Mouse (Mus musculus) layer of hippocampus, postnatal 36 days (tissue): ENCODE data around the gene Zfyve1. TPM values are rescaled to one million over a fixed set of nuclear protein-coding genes. Genes with fewer than 3 reads are reported as not detected.

ENCODE experiments used
- DNase-seq, 2 experiments: peaks; one replicate each; pipeline ENCODE4 v3.0.0; 2022
- total RNA-seq, 2 experiments: library from RNA; stranded (reverse); gene quantifications; 2 replicates each; pipeline ENCODE4 v1.2.3; 2021

Gene Zfyve1
- total RNA-seq, 2 experiments from 2014 or later: 46.5 to 48.0 TPM

DNA sequence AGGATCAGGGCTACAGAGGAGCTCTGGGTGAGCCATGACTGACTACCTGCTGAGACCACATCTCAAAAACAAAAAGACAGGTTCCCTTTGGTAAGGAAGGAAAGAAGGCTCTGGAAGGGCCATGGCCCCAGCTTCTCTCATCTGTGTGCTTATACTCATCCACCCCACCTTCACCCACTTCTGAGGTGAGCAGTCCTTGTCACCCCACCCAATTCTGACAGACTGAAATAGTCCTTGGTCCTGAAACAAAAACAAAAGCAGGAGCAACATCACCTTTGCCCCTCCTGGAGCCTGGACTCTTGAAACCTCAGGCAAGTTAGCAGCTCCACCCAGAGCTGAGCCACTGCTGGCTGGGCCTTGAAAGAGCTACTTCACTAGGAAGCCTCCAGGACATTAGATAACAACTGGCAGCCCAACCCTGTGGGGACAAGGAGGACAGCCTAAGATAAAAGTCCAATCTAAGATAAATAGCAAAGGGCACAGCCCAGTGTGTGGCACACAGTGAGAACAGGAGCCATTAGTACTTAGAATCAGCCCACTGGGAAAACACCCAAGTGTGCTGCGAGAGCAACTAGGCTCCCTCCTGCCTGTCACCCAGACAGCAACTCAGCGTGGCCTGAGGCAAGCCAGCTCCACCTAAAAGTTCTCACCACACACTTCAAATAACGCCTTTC, 18.0 kb downstream of the Zfyve1 start:
- DNase-seq: no peak

DNA sequence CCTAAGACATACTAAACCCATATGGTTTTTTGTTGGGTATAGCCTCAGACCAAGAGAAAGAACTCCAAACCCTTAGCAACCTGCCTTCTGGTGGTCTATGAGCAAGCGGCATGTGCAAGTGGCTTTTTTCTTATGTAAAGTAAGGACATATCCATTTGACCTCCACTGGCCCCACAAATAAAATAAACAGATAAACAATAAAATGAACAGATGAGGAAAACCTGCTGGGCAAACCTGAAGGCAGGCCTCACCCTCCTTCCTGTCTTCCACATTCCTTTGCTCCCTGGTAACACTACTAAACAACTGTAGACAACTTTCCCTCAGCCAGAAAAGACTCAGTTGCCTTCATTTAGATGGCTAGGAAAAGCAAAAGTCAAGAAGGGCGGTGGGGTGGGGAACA, 18.7 kb downstream of the Zfyve1 start:
- DNase-seq: no peak

DNA sequence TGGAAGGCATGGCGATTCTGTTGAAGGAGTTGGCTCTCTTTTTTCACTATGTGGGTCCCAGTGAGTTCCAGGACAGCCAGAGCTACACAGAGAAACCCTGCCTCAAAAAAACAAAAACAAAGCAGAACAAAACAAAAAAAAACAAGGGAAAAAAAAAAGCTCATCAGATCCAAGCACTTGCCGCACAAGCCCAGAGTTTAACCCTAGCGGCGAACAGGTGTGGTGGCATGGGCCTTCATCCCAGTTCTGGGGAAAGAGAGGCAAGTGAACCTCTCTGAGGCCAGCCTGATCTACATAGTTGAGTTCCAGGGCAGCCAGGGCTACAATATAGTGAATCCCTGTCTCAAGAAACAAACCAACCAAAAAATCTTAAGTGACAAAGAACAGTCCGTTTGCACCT, 19.6 kb downstream of the Zfyve1 start:
- no peak for DNase-seq

DNA sequence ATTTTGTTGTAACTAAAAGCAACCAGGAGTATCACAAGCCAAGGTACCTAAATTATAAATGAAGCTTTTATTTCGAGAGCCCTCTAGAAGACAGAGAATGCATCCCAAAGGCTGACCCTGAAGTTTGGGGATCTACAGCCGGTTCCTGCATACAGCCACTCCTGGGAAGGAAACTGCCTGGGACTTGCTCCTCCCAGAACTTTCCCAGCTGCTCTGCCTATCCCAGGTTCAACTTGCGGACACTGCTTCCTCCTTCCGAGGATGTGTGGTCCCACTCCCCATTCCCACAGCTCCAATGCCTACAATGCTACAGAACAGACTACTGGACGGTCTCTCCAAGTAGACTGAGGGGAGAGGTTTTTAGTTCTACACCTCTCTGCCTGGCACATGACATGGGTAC, 24.3 kb downstream of the Zfyve1 start:
- DNase-seq: no peak

DNA sequence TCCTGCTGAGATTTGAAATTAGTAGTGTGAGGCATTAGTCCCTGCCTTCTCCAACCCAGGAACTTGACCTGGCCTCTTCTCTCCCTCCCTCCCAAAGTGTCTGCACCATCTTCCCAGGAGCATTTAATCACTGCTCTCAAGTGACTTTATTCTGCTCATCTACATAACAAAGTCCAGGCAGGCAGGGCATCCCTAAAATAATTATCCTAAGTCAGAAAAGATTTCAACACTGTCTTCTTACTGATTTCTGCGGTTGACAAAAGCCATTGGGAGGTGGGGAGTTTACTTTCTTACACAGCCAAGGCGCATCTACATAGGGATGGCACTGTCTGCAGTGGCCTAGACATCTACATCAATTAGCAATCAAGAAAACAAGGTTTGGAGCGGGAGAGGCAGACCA, 27.2 kb downstream of the Zfyve1 start:
- DNase-seq: no peak

DNA sequence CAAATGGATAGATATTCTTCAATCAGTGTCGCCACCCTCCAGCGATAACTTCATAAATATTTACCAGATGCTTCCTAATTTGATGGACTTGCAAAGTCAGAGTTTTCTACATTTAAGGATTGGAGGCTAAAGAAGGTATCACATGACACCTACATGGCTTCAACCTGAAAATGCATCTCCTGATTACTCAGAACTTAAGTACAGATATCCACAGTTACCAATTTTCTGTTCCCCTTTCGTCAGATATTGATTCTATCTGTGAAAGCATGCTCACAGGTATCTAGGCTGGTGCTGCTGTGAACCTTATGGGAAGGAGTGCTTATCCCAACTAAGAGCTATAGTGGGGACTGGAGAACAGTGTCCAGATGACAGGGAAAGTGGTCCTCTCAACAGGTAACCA, 34.4 kb downstream of the Zfyve1 start:
- DNase-seq: no peak

DNA sequence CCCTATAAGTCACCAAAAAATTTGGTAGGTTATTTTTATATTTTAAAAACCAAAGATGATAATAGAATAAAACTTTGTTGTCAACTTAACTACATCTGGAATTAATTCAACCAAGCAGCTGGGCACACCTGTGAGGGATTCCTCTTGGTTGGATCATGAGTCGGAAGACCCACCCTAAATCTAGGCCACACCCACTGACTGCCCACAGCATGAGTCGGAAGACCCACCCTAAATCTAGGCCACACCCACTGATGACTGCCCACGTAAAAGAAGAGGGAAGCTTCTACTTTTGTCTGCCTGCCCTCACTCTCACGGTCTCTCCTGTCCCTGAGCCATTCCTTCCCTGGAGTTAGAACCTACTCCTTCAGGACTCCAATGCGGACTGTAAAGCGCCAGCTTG, 36.8 kb downstream of the Zfyve1 start:
- DNase-seq: no peak

DNA sequence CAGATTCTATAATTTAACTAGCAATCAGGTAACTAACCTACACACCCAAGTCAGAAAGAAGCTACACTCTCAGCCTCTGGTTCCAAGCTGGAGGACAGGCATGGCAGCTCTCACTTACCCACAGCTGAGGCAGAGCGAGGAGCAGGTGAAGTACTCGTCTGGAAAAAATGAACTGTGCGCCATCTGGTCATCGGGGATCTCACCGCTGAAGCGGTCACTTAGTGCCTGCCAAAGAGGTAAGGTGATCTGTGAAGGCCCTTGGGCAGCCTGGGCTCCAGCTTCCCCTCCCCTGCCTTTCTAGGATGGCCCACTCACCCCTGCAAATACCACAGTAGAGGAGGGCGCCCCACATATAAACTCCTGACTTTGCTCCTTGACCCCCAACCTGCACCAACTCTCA, 38.5 kb downstream of the Zfyve1 start:
- no peak for DNase-seq

DNA sequence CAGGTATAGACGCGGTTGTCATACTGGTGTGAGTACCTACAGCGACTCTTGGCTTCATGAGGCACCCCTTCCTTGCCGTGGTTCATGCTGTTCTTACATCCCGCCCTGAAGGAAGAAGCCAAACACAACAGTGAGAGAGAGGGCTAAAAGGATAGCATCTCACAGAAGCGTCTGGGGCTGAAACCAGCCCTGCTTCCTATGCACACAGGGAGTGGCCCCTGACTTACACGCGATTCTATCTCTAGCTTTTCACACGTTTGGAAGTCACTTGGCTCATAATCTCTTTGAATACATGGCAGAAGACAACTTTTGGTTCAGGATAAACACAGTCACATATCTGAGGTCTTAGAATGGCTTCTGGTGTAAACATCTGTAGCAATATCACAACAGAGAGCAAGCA, 41.4 kb downstream of the Zfyve1 start:
- DNase-seq: no peak

DNA sequence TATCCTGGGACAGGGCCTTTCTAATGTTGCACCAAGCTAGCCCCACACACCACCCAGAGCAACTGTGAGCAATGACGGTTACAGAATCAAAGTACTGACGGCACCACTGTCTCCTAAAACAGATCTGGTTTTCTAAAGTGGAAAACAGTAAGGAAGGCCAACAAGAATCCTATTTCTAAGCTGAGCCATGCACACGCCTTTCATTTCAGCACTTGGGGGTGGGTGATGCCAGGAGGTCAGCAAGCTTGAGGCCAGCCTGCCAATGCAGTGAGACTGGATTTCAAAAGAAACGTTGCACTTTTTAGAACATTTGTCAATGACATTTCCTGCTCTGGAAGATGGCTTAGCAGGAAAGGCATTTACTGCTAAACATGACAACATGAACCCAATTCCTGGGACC, 43.2 kb downstream of the Zfyve1 start:
- no peak for DNase-seq

DNA sequence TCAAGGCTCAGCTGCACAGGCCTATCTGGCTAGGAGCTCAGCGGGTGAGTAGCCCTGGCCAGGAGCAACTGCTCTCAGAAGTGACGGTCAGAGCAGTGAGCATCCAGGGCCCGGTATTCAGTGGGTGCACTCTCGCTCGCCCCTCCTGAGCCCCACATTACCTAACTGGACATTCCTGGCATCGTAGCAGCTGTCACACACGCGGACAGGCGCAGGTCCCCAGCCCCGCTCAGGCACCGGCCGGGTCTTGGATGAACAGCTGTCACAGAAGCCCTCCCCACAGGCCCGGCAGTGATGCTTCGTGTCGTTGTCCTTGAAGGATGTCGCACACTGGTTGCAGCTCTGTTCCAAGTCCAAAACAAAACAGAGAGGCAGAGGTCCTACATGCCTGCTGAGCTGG, 45.7 kb downstream of the Zfyve1 start:
- no peak for DNase-seq

DNA sequence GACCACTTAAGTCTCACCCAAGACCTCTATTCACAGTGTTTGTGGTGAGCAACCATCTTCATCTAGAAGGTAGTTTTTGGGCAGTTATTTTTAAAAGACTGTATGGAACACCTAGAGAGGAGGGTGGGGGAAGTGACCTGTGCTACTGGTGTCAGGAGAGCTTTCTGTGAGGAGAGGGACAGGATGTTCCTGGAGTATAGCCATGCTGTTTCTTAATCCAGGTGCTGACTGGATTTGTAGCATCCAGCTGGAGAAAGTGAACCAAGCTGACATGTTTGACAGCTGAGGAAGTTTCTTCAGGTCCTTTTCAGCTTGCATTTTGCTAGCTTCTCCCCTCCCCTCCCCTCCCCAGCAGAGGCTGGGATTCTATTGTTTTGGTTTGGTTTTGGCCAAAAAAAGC, 52.2 kb downstream of the Zfyve1 start:
- no peak for DNase-seq

DNA sequence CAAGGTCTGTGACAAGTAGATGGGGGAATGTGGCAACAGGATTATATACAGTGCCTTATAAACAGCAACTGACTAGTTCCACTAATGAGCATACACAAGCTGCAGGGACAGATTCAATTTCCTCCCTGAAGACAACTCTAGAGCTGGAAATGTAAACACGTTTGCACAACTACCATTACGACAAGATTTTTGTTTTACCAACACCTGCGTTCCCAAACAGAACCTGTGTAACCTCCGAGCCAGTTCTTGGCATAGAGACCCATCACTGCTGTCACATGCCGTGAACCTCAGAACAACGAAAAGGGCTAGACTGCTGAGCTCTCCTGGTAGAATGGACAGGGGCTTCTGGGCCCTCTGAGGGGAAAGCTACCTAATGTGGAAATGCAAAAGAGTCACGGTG, 53.0 kb downstream of the Zfyve1 start:
- DNase-seq: no peak

DNA sequence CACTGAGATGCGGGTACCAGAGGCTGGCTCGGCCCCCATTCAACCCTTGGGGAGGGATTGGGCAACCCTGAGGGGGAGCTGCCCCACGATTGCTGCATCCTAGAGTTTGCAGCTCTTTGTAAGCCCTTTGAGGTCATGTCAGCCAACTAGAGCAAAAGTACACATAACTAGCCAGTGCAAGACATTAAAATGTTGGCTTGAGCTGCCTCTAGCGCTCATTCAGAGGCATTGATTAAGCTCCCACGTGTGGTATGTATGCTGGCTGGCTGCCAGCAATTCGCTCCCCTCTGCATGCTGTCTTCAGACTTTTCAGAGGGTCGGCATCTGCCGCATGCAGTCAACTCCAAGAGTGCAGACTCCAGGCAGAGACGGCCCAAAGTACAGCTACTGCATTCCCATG, 61.0 kb downstream of the Zfyve1 start:
- DNase-seq: no peak

DNA sequence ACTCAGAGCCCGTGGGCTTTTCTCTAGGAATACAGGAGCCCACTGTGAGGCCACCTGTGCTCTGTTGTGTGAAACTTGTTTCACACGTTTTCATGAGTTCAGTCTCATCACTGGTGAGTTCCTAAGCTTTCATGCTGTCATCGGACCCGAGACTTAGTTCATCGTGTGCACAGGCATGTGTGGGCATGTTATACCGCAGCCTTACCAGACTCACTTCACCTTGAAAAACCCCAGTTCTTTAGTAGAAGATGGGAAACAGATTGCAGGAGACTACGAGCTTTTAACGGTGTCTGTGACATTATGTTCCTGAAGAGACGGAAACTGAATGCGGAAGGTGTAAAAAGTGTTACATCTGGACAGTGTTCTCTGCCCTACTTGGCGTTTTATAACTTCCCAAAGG, 61.6 kb downstream of the Zfyve1 start:
- no peak for DNase-seq

DNA sequence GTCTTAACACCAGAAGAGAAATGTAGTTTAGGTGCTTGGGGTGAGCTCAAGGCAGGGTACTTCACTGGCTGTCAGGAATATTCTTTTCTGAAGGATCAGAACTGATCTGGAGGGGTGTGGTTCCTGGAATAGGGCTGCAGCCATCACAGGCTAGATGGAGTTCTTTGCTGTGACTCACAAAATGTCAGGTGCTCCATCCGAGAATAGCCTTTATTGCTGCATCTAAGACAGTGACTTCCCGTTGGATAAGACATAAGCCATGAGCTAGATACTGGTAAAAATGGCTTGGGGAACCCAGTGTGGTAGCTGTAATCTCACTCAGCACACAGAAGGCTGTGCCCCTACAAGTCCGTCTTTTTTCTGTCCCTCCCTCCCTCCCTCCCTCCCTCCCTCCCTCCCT, 62.8 kb downstream of the Zfyve1 start:
- DNase-seq: no peak

DNA sequence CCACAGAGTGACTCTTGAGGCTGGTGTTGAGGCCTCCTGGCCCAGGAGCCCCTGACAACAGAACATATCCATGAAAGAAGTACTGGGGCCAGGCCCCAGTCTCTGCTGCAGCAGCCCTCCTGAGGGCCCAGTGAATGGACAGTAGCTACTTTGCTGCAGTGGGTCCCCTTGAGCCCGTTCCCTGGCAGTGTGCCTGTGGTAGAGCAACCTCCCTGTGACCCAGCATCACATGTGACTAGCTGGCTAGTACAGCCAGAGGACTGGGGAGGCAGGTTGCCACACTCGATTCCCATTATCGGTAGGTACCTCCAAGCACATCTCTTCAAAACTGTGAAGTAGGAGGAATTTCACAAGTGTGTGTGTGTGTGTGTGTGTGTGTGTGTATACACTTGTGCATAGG, 64.1 kb downstream of the Zfyve1 start:
- DNase-seq: no peak

DNA sequence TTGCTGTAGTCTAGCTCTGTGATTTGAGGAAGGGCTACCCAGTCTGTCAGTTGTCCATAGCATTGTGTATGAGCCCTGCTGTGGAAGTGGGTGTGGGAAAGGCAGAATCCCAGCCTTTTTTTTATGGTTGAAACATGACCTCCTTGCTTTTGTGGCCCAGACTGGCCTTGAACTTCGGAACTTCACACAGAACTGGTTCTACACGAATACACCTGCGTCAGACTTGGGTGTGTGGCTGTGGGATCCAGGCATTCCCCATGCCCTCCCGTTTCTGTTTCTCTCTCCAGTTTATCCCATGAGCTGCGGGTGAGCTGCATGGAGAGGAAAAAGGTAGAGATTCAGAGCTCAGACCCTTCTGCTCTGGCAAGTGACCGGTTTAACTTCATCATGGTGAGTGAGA, 65.0 kb downstream of the Zfyve1 start:
- DNase-seq: no peak

DNA sequence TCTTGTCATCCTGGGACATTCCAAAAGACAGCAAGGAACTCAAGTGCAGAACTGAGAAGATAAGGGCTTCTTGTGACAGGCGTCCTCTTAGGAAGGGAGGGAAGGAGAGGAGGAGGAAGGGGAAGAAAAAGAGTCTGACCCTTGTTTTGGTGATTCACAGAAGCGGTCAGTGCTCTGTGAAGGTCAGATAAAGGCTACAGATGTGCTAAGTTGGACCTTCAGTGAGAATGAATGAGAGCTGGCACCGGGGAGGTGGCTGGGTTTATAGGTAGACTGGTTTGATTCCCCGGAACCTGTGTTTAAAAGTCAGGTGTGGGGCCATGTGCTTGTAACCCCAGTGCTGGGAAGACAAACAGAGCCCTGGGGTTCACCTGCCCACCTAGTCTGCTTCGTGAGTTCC, 68.4 kb downstream of the Zfyve1 start:
- no peak for DNase-seq

DNA sequence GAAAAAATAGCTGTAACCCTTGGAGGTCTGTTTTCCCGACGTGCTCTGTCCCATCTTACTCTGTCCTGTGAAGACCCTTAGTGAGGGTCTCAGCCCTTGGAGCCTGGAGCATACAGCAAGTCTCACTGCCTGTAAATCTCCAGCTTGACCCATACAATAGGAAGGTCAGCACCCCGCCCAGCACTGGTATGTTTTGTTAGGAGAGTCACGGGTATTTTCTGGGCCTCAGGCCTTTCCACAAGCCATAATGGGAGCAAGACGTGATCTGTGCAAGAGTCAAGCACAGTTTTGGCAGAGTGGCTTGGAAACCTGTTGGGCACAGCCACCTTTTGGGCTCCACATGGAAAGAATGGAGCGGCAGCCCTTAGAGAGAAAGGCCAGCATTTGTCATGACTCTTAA, 69.2 kb downstream of the Zfyve1 start:
- no peak for DNase-seq

DNA sequence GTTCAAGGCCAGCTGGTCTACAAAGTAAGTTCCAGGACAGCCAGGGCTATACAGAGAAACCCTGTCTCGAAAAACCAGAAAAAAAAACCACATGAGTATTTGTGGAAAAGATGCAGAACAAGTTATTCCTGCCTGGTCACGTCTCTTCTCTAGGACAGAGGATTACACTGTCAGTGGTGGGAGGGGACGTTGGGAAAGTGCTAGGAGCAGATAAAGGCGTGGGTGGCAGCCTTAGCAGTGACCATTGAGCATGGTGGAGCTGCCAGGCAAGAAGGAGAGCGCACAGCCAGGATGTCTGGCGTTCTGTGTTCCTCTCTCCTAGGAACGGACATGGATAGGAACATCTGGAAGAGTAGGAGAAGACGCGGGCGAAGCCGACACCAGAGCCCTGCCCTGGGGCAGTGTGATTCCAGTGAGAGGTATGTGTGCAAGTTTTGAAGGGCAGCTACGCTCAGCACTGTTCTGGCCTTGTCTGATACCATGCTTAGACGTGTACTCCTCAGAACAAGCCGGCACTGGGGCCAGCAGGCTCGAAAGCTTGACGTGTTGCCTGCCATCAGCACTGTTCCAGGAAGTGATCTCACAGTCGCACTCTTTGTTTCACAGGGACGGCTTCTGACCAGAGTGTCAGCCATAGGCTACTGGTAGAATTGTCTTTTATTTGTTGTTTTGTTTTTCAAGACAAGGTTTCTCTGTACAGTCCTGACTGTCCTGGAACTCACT, 71.0 kb downstream of the Zfyve1 start:
- no peak for DNase-seq

DNA sequence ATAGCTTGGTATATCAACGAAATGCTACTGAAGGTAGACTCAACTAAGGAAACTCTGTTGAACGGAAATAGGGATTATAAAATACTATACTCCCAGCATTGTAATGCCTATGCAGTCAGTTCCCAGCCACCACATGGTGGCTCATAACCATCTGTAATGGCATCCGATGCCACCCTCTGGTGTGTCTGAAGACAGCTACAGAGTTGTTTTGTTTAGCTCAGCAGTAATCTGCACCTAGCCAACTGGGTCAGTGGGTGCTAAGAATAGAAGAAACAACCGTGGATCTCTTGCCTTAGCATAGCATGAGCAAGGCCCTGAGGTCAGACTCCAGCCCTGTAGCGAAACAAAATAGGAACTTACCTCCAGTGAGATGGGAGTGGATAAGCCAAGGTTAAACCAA, 72.7 kb downstream of the Zfyve1 start:
- DNase-seq: no peak

DNA sequence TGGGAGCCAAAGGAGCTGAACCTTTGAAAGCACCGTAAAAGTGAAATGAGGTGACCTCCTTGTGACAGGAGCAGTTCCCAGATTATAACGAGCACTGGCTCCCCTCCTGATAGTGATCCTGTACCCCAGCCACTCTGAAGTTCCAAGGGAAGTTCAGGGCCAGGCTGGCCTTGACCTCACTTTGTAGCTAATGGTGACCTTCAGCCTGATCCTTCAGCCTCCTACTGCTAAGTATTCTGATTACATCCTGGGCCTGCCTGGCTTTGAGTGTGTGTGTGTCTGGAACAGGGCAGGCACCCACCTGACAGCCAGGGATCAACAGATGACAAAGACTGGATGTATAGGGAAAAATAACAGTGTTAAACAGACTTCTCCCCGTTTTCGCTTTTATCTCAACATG, 73.1 kb downstream of the Zfyve1 start:
- no peak for DNase-seq

DNA sequence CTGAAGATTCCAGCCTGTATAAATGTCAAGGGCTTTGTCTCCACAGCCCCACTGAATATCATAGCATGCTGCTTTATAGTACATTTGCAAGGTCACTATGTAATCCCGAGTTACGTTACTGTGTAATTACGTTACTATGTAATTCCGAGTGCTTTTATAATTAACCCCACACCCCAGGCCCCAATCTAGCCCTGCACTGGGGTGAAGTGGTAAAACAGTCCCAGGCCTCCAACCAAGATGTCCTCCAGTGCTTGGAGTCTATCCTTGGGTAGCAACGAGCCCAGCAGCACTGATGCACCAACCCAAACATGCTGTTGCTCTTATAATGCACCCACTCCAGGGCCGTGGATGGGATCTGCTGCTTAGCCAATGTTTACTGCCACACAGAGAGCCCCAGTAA, 74.0 kb downstream of the Zfyve1 start:
- DNase-seq: no peak

DNA sequence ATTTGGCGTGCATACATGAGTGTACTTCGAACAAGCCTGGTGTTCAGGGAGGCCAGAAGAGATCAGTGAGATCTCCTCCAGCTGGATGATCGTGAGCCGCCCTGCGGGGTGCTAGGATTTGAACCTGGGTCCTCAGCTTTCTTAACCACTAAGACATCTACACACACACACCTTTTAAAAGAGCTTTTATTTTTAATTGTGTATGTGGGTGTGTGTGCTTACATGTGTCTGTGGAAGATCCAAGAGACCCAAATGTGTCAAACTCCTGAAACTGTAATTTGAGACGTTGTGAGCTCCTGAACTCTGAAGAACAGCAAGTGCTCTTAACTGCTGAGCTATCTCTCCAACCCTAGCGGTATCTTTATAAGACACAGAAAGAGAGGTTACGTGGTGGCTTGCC, 75.9 kb downstream of the Zfyve1 start:
- DNase-seq: no peak
